Mouse (Mus musculus): ENCODE measurements around the gene Syde2.

The Syde2 gene

GRCm38 (mm10) chr3:146053082-146053814, 65.6 kb downstream of the Syde2 start:
- no peak for DNase-seq (ENCODE audit: low read depth, low spot score)

GRCm38 (mm10) chr3:146053873-146054272, 66.2 kb downstream of the Syde2 start:
- DNase-seq (ENCODE audit: low read depth, low spot score) = no peak

- no peak for DNase-seq (ENCODE audit: low read depth, low spot score)
Measured at GRCm38 (mm10) chr3:146057131-146057530, 69.5 kb downstream of the Syde2 start.

- peak; percentile 71 for DNase-seq (ENCODE audit: low read depth, low spot score)
Measured at GRCm38 (mm10) chr3:146058263-146058662, 70.6 kb downstream of the Syde2 start.

- DNase-seq (ENCODE audit: low read depth, low spot score) = no peak
Measured at GRCm38 (mm10) chr3:146059356-146059926, 71.8 kb downstream of the Syde2 start.

DNA sequence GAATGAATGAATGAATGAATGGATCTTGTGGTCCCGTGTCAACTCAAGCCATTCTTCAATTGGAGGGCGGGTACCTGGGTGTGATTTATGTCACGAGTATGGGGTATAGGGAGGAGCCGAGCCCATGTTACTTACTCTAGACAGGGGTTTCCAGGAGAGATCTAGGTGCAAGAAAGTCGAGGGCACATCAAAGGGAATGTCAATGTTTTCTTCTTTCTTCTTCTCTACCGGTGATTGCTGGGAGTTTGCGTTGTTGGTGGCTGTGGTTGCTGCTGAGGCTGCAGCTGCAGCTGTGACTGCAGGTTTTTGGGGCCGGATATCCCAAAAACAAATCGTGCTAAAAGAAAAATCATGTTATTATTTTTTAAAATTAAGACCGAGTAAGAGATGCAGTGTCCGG, 75.5 kb downstream of the Syde2 start:
- DNase-seq (ENCODE audit: low read depth, low spot score) = no peak

- DNase-seq (ENCODE audit: low read depth, low spot score) = no peak
Measured at GRCm38 (mm10) chr3:146069276-146069675, 81.6 kb downstream of the Syde2 start.

All from mesoderm, embryonic 11.5 days (tissue).